Mouse (Mus musculus): ENCODE data around the gene Sipa1l1. TPM values are rescaled to one million over a fixed set of nuclear protein-coding genes. Genes with fewer than 3 reads are reported as not detected.
A peak's percentile ranks its signal among the peaks of the same experiment; 100 is the strongest.
"Not testable (repeated sequence)": the region's sequence is repeated elsewhere in the genome, so short reads cannot be mapped to it uniquely, and the experiment has no call there.

The Sipa1l1 gene
- polyA plus RNA-seq, 1 experiment from 2014 or later, result 16.9 TPM

DNA sequence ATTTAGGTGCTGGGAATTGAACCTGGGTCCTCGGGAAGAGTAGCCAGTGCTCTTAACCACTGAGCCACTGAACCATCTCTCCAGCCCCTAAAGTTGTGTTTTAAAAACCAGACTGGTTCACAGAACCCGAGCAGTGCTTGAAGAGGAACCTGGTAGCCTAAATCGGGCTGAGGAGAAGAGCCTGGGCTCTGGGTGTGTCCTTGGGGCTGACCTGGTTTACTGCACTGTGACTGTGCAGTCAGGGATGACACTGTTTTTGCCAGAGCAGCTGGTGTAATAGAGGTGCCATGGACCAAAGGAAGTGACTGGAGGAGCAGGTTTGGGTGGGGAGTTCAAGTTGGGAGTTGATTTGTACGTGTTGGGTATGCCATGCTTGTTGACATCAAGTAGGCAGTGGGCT lies 10.5 kb downstream of the Sipa1l1 start:
- Histone ChIP-seq H3K4me3 (no peak overlapping the region), H3K27ac (no peak overlapping the region), H3K36me3 (peaks cover 14% of the 10 kb centered on the region; the same call in 1 of the 2 replicates), H3K9ac (no peak overlapping the region), H3K4me1 (replicated peaks) (peaks cover 5% of the 10 kb centered on the region; the same call in 1 of the 2 replicates), H3K4me2 (no peak overlapping the region), H3K27me3 (no peaks in the 10 kb centered on the region), H3K9me3 (replicated peaks) (no peaks in the 10 kb centered on the region)
- 87% methylated on average over 4 of the region's 4 CpGs for WGBS
- ATAC-seq (replicated peaks; ENCODE audit: insufficient number of reproducible peaks, insufficient read depth, low FRiP score, low read depth), result no peak

DNA sequence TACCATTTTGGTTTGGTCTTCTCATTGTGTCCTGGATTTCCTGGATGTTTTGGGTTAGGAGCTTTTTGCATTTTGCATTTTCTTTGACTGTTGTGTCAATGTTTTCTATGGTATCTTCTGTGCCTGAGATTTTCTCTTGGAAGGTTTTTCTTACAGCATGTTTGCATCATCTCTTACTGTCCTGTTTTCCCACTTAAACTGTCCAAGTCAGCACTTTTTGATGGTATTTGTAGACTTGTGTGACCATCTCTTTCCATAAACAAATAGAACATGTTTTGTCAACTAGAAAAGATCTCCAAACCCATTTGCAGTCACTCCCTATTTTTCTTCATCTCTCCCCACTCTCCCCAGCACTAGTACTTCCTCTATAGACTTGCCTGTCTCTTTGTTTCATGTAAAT lies 17.0 kb downstream of the Sipa1l1 start:
- H3K36me3 ChIP-seq, result peaks cover 12% of the 10 kb centered on the region; the same call in 1 of the 2 replicates
- H3K27me3 ChIP-seq; H3K4me2 ChIP-seq; H3K27ac ChIP-seq; H3K9ac ChIP-seq; ATAC-seq (replicated peaks; ENCODE audit: insufficient number of reproducible peaks, insufficient read depth, low FRiP score, low read depth); H3K4me3 ChIP-seq; H3K9me3 ChIP-seq (replicated peaks): not testable (repeated sequence)
- peaks cover 35% of the 10 kb centered on the region for H3K4me1 ChIP-seq (replicated peaks)

DNA sequence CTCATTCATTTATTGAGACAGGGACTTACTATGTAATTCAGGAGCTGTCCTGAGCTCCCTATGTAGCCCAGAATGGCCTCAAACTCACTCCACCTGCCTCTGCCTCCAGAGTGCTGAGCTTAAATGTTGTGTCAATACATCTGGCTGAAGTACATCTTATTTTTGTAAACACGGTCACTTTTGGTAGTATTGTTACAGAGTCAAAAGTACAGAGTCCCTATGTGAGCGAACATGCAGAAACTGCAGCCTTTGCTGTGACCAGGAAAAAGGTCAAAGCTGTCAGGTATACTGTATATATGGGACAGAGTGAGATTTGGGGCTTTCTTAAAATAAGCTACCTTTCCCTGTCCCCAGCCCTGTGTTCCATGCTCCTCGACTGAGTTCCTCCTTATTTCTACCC lies 17.6 kb downstream of the Sipa1l1 start:
- H3K27ac ChIP-seq, result peak overlapping the region; percentile 39; the same call in 1 of the 2 replicates
- H3K4me1 ChIP-seq (replicated peaks), result peaks cover 39% of the 10 kb centered on the region
- H3K27me3 ChIP-seq, result no peaks in the 10 kb centered on the region
- H3K4me3 ChIP-seq, result no peak overlapping the region
- WGBS, result 67% methylated on average over 3 of the region's 3 CpGs
- H3K36me3 ChIP-seq, result peaks cover 10% of the 10 kb centered on the region; the same call in 1 of the 2 replicates
- H3K4me2 ChIP-seq, result no peak overlapping the region
- H3K9ac ChIP-seq, result no peak overlapping the region
- no peak for ATAC-seq (replicated peaks; ENCODE audit: insufficient number of reproducible peaks, insufficient read depth, low FRiP score, low read depth)
- no peaks in the 10 kb centered on the region for H3K9me3 ChIP-seq (replicated peaks)

DNA sequence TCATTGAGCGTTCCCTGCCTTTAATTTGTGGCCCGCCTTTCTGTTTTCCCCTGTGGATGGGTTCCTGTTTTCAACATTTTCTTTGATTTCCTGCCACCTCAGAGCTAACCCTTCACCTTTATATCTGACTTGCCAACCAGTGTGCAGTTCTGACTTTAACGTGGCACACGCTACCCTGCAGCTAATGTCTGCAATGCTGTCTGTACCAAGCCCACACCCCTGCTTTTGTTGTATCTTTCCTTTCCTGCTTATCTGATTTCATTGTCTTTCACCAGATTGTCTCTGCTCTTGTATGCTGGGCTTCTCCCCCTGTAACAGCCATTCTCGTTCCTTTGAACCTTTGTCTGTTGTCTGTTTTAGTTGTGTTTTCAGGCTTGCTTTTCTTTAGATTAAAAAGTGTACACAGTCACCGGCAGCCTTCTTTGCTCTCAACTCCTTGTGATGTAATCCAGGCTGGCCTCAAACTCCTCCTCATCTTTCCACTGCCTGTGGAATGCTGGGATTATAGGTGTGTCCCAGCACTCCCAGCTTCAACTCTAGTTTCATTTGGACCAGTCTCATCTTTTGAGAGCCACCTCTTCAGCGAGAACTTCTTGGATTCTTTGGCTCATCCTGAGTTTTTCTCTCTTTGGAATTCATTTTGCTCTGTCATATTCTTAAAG lies 18.2 kb downstream of the Sipa1l1 start:
- H3K27me3 ChIP-seq, result no peaks in the 10 kb centered on the region
- H3K4me3 ChIP-seq, result no peak overlapping the region
- WGBS, result 45% methylated on average over 7 of the region's 7 CpGs
- peak overlapping the region; percentile 39 for H3K27ac ChIP-seq
- H3K36me3 ChIP-seq, result peaks cover 5% of the 10 kb centered on the region; the same call in 1 of the 2 replicates
- H3K9me3 ChIP-seq (replicated peaks), result no peaks in the 10 kb centered on the region
- ATAC-seq (replicated peaks; ENCODE audit: insufficient number of reproducible peaks, insufficient read depth, low FRiP score, low read depth), result no peak
- H3K4me2 ChIP-seq, result no peak overlapping the region
- H3K4me1 ChIP-seq (replicated peaks), result peaks cover 44% of the 10 kb centered on the region
- no peak overlapping the region for H3K9ac ChIP-seq

DNA sequence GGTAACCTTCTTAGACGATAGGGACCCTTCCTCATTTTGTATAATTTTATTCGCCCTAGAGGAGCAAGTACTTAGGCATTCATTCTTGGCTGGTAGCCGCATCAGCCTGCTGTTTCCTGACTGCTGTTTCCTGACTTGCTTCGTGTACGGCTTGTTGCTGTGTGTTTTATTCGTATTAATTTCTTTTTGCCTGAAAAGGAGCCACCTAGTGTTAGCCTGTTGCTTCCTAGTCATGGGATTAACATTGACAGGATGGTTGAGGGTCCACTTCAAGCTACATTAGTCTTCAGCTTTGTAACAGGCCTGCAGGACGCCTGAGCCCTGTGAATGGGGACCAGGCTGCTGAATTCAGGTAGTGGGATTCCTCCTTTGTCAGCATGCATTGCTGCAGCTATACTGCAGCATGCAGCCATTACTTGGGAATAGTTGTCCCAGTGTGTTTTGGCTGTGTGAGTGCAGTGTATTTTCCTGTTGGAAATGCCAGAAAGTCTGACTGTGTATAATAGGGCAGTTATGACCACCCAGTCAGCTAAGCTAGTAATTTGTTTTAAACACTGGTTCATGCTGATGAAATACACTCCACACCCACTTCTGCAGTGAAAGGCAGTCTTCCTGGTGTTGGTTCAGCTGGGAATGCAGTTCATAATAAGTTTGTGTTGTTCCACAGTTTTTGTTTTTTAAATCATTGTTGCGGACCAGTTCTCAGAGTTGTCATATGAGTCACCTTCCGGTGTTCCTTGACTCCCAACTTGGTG lies 19.4 kb downstream of the Sipa1l1 start:
- H3K27ac ChIP-seq, result peak overlapping the region; percentile 39; the same call in 1 of the 2 replicates
- H3K9me3 ChIP-seq (replicated peaks), result no peaks in the 10 kb centered on the region
- H3K9ac ChIP-seq, result no peak overlapping the region
- no peak for ATAC-seq (replicated peaks; ENCODE audit: insufficient number of reproducible peaks, insufficient read depth, low FRiP score, low read depth)
- H3K4me2 ChIP-seq, result no peak overlapping the region
- H3K4me1 ChIP-seq (replicated peaks), result peaks cover 55% of the 10 kb centered on the region
- no peaks in the 10 kb centered on the region for H3K36me3 ChIP-seq
- H3K4me3 ChIP-seq, result no peak overlapping the region
- H3K27me3 ChIP-seq, result no peaks in the 10 kb centered on the region
- 62% methylated on average over 9 of the region's 9 CpGs for WGBS

DNA sequence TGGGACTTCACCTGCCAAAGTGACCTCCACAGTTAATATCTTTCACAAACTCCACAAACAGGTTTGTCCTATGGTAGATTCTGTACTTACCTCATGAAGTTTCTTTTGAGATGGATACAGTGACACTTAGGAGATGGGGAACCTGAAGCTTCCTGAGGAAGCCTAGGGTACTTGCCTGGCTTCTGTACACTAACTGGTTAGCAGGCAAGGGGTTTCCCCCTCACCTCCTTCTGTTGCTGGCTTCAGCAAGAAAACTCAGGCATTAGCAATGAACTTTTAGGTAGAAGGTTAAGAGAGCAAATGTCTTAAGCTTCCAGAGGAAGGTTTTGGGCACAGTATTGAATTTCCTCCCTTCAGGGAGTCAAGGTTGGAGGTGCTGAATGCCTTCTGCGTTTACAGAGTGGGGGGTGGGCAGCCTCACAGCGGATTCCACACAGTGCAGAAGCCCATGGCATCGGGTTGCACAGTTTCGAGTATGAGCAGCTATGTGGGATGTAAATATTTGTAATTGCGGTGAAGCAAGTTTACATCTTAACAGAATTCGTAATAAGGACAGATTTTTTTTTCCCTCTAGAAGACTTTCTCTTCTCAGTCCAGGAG lies 20.1 kb downstream of the Sipa1l1 start:
- no peak for ATAC-seq (replicated peaks; ENCODE audit: insufficient number of reproducible peaks, insufficient read depth, low FRiP score, low read depth)
- H3K9ac ChIP-seq, result no peak overlapping the region
- 0 out of 2 replicates have a peak overlapping the region, but pooled peaks have one; percentile 20 for H3K27ac ChIP-seq
- no peak overlapping the region for H3K4me3 ChIP-seq
- H3K36me3 ChIP-seq, result no peaks in the 10 kb centered on the region
- no peaks in the 10 kb centered on the region for H3K27me3 ChIP-seq
- peaks cover 57% of the 10 kb centered on the region for H3K4me1 ChIP-seq (replicated peaks)
- 32% methylated on average over 6 of the region's 6 CpGs for whole genome bisulfite sequencing
- no peaks in the 10 kb centered on the region for H3K9me3 ChIP-seq (replicated peaks)
- no peak overlapping the region for H3K4me2 ChIP-seq

DNA sequence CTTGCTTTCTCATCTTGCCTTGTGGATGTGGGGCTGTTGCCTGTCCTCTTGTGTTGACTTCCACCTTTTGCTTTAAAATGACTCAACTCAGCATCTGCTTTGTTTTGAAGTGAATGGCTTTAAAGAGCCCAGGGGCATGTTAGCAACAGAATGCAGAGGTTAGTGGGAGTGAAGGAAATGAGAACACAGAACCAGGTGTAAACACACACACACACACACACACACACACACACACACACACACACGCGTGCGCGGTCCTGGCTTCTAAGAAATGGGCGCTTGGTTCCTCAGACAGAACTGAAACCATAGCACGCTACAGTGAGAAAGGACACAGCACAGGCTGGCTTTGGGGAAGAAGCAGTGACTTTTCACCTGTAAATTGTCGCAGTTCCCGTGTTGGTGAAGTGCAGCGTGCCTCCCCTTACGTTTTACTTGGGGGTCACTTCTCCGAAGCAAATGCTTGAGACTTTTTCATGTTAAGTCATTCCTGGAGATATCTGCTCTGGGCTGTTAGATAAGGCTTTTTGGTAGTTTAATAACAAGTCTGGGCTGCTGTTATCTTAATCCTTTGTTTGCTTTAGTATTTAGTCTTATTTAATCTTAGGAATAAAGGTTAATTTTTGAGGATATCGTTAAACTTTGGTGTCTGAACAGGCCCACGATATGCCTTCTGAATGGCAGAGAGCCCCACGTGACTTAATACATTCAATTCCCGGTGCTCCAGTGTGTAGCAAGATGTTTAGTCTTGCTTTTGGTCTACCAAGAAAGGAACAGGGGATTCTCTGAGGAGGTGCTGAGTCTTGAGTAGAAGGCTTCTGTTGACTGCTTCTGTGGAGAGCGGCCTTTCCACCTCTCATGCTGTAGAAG lies 20.8 kb downstream of the Sipa1l1 start:
- H3K9ac ChIP-seq, result no peak overlapping the region
- H3K27me3 ChIP-seq, result no peaks in the 10 kb centered on the region
- 0 out of 2 replicates have a peak overlapping the region, but pooled peaks have one; percentile 20 for H3K27ac ChIP-seq
- ATAC-seq (replicated peaks; ENCODE audit: insufficient number of reproducible peaks, insufficient read depth, low FRiP score, low read depth), result no peak
- 66% methylated on average over 16 of the region's 16 CpGs for WGBS
- no peak overlapping the region for H3K4me3 ChIP-seq
- peaks cover 60% of the 10 kb centered on the region for H3K4me1 ChIP-seq (replicated peaks)
- H3K9me3 ChIP-seq (replicated peaks), result no peaks in the 10 kb centered on the region
- no peak overlapping the region for H3K4me2 ChIP-seq
- H3K36me3 ChIP-seq, result no peaks in the 10 kb centered on the region

DNA sequence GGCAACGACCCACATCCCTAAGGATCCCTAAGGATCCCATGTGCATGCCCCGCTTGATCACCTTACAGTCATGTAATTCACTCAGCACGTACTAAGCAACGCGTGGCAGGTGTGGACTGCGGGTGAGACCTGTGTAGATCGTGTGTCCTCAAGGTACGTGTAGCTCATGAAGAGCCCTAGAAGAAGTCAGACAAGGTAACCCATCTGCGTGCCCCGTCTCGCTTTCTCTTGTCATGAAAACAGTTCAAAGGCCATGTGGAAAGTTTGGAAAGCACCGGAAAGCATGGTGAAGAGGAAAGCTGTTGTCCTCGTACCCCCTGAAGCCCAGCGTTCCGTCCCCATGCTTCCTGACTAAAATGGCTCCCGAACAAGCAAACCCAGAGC lies 21.5 kb downstream of the Sipa1l1 start:
- ATAC-seq (replicated peaks; ENCODE audit: insufficient number of reproducible peaks, insufficient read depth, low FRiP score, low read depth), result no peak
- Histone ChIP-seq H3K27ac (no peak overlapping the region), H3K4me3 (no peak overlapping the region), H3K36me3 (no peaks in the 10 kb centered on the region), H3K9ac (no peak overlapping the region), H3K4me1 (replicated peaks) (peaks cover 65% of the 10 kb centered on the region), H3K9me3 (replicated peaks) (no peaks in the 10 kb centered on the region), H3K27me3 (no peaks in the 10 kb centered on the region), H3K4me2 (no peak overlapping the region)
- 87% methylated on average over 16 of the region's 16 CpGs for WGBS

DNA sequence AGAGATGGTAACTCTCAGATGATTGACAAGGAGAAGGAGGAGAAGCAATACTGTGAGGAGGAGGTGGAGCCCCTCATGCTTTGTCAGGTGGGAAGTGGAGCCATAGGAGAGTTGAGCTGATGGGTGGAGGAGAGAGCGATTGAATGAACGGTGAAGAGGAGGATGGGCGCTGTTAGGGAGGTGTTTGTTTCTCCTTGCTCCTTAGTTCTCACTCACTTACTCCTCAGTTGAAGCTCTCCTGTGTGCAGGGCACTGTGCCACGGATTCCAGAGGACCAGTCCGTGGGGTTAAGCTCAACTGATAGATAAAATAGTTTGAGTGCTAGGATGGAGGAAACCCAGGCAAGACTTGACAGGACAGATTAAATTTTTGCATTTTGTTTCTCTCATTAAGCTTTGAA lies 22.6 kb downstream of the Sipa1l1 start:
- Histone ChIP-seq H3K36me3 (no peaks in the 10 kb centered on the region), H3K4me2 (no peak overlapping the region), H3K27ac (peak overlapping the region; percentile 66; the same call in 1 of the 2 replicates), H3K27me3 (no peaks in the 10 kb centered on the region), H3K9ac (no peak overlapping the region), H3K4me3 (no peak overlapping the region), H3K9me3 (replicated peaks) (no peaks in the 10 kb centered on the region), H3K4me1 (replicated peaks) (peaks cover 67% of the 10 kb centered on the region)
- ATAC-seq (replicated peaks; ENCODE audit: insufficient number of reproducible peaks, insufficient read depth, low FRiP score, low read depth), result no peak
- 42% methylated on average over 5 of the region's 5 CpGs for WGBS

DNA sequence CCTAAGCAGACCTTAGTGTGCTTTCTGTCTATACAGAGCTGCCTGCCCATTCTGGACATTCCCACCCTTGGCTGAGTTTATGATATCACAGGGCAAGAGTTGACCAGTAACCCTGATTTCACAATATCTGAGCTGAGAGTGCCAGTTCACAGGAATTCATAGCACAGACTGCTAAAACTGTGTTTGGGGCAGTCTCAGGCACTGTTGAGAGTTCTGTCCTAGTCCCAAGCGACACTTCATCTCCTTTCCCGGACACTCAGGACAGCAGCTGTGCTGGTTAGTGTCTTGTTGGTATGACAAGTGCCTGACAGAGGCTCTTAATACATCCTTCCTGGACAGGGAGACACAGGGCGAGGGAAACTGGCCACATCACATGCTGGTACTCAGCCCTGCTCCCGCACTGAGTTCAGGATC lies 23.5 kb downstream of the Sipa1l1 start:
- Histone ChIP-seq H3K27ac (peak overlapping the region; percentile 66), H3K9ac (no peak overlapping the region), H3K4me3 (no peak overlapping the region), H3K27me3 (no peaks in the 10 kb centered on the region), H3K4me1 (replicated peaks) (peaks cover 67% of the 10 kb centered on the region), H3K9me3 (replicated peaks) (no peaks in the 10 kb centered on the region), H3K36me3 (no peaks in the 10 kb centered on the region), H3K4me2 (no peak overlapping the region; the same call in 1 of the 2 replicates)
- peak; percentile 51; the same call in 1 of the 2 replicates for ATAC-seq (replicated peaks; ENCODE audit: insufficient number of reproducible peaks, insufficient read depth, low FRiP score, low read depth)
- WGBS, result 35% methylated on average over 4 of the region's 4 CpGs

DNA sequence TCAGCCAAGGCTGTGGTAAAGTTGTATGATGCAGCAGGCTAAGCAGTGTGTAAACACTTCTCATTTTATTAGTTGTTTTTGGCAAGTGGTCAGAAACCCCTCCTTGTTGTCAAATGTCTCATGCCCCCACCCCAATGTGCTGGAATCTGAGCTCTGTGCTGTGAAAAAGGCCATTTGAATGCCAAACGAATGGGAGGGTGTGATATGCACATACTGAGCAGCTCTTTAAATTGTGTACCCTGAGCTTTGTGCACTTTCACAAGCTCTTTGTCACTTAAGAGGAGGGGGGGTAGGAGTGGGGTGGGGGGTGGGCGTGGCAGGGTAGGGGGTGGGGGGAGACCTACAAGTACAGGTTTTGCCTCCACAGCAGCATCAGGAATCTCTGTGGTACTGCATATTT lies 24.4 kb downstream of the Sipa1l1 start:
- ATAC-seq (replicated peaks; ENCODE audit: insufficient number of reproducible peaks, insufficient read depth, low FRiP score, low read depth), result no peak
- Histone ChIP-seq H3K27ac (no peak overlapping the region; the same call in 1 of the 2 replicates), H3K9me3 (replicated peaks) (no peaks in the 10 kb centered on the region), H3K4me2 (no peak overlapping the region), H3K27me3 (no peaks in the 10 kb centered on the region), H3K36me3 (no peaks in the 10 kb centered on the region), H3K4me3 (no peak overlapping the region), H3K4me1 (replicated peaks) (peaks cover 67% of the 10 kb centered on the region), H3K9ac (no peak overlapping the region)
- 49% methylated on average over 2 of the region's 2 CpGs for WGBS

All from heart, embryonic 15.5 days (tissue).